Mouse (Mus musculus) forebrain, embryonic 13.5 days (tissue): ENCODE measurements around the gene Myl6b. TPM values are rescaled to one million over a fixed set of nuclear protein-coding genes. Genes with fewer than 3 reads are reported as not detected.

ENCODE experiments used
- ATAC-seq: fragments of 200-750 bp; cut with Nextera tagmentation; 2 replicates; pipeline ENCODE4 v1.8.0; 2017
- H3K27ac ChIP-seq: fragments of 300-500 bp; sonication (generic); 2 replicates; pipeline ENCODE4 v1.5.1; 2015; ENCODE audit warnings: inconsistent platforms, mild to moderate bottlenecking, moderate library complexity
- H3K27me3 ChIP-seq: fragments of 300-500 bp; sonication (generic); 2 replicates; pipeline ENCODE4 v1.6.1; 2015; ENCODE audit warnings: mild to moderate bottlenecking, inconsistent platforms
- H3K36me3 ChIP-seq: fragments of 300-500 bp; sonication (generic); 2 replicates; pipeline ENCODE4 v1.6.1; 2015; ENCODE audit warnings: mild to moderate bottlenecking, inconsistent platforms; ENCODE audit not compliant: poor library complexity, severe bottlenecking
- H3K4me1 ChIP-seq: fragments of 300-500 bp; sonication (generic); 2 replicates; pipeline ENCODE4 v1.6.1; 2015; ENCODE audit warnings: inconsistent platforms
- H3K4me2 ChIP-seq: fragments of 300-500 bp; sonication (generic); 2 replicates; pipeline ENCODE4 v1.6.1; 2015; ENCODE audit warnings: inconsistent platforms, mild to moderate bottlenecking, moderate library complexity
- H3K4me3 ChIP-seq: fragments of 300-500 bp; sonication (generic); 2 replicates; pipeline ENCODE4 v1.5.1; 2015; ENCODE audit warnings: mild to moderate bottlenecking, inconsistent platforms
- H3K9ac ChIP-seq: fragments of 300-500 bp; sonication (generic); 2 replicates; pipeline ENCODE4 v1.6.1; 2015; ENCODE audit warnings: mild to moderate bottlenecking, inconsistent platforms
- H3K9me3 ChIP-seq: fragments of 300-500 bp; sonication (generic); replicated peaks from 2 replicates; pipeline ENCODE4 v1.6.1; 2016; ENCODE audit warnings: inconsistent platforms
- WGBS: fragments of 180-500 bp; shearing (Covaris S2); methylation state at CpG from one replicate; pipeline ENCODE4 v1.1.7; 2015; 5-methylcytosine and 5-hydroxymethylcytosine counted together
- polyA plus RNA-seq: library from polyadenylated mRNA; unstranded; fragments of >200 nt; fragmentation: Nextera tagmentation; extraction: Ambion mirVana; gene quantifications from 2 replicates; pipeline ENCODE4 v1.2.1, GENCODE M21; 2015

Gene Myl6b
- polyA plus RNA-seq, 1 experiment from 2014 or later = 4.1 TPM

GRCm38 (mm10) chr10:128535206-128535605, 36.7 kb upstream of the Myl6b start:
- Histone ChIP-seq H3K4me1 (0 out of 2 replicates have a peak, but pooled peaks cover 5% of the 10 kb centered on the region), H3K27me3 (no peaks in the 10 kb centered on the region), H3K27ac (no peak overlapping the region), H3K36me3 (no peaks in the 10 kb centered on the region), H3K9ac (no peak overlapping the region), H3K9me3 (no peaks in the 10 kb centered on the region), H3K4me2 (no peak overlapping the region), H3K4me3 (no peak overlapping the region)
- 72% methylated on average over 2 of the region's 2 CpGs for WGBS
- no peak for ATAC-seq

GRCm38 (mm10) chr10:128526366-128527356, 28.2 kb upstream of the Myl6b start:
- 31% methylated on average over 28 of the region's 28 CpGs for WGBS
- Histone ChIP-seq H3K4me3 (peak overlapping the region; percentile 64), H3K9me3 (no peaks in the 10 kb centered on the region), H3K4me1 (peaks cover 24% of the 10 kb centered on the region), H3K4me2 (peak overlapping the region; percentile 98), H3K9ac (peak overlapping the region; percentile 22; the same call in 1 of the 2 replicates), H3K27ac (no peak overlapping the region), H3K27me3 (peaks cover 53% of the 10 kb centered on the region), H3K36me3 (no peaks in the 10 kb centered on the region)
- peak; percentile 17; the same call in 1 of the 2 replicates for ATAC-seq

- Histone ChIP-seq H3K4me1 (peaks cover 24% of the 10 kb centered on the region), H3K4me3 (peak within 1 kb of the TSS; percentile 64), H3K36me3 (no peaks in the 10 kb centered on the region), H3K9me3 (no peaks in the 10 kb centered on the region), H3K27ac (no peak within 1 kb of the TSS), H3K27me3 (peaks cover 53% of the 10 kb centered on the region), H3K9ac (peak within 1 kb of the TSS; percentile 69), H3K4me2 (peak within 1 kb of the TSS; percentile 98)
- under 1% methylated on average over 35 of the region's 37 CpGs for WGBS
- peak; percentile 96 for ATAC-seq
Observed at GRCm38 (mm10) chr10:128525671-128526308, 27.3 kb upstream of the Myl6b start, which contains the start of gene Esyt1. Esyt1 (minus strand) TSS chr10:128525871.

GRCm38 (mm10) chr10:128524732-128525662, 26.5 kb upstream of the Myl6b start:
- under 1% methylated on average over 58 of the region's 58 CpGs for WGBS
- H3K4me1 ChIP-seq = peaks cover 24% of the 10 kb centered on the region
- H3K4me2 ChIP-seq = peak overlapping the region; percentile 98
- H3K27ac ChIP-seq = no peak overlapping the region
- H3K36me3 ChIP-seq = no peaks in the 10 kb centered on the region
- peaks cover 53% of the 10 kb centered on the region for H3K27me3 ChIP-seq
- H3K9ac ChIP-seq = peak overlapping the region; percentile 69
- no peaks in the 10 kb centered on the region for H3K9me3 ChIP-seq
- H3K4me3 ChIP-seq = peak overlapping the region; percentile 64
- peak; percentile 52 for ATAC-seq

- H3K27me3 ChIP-seq = peaks cover 46% of the 10 kb centered on the region
- peak overlapping the region; percentile 69 for H3K9ac ChIP-seq
- peak overlapping the region; percentile 64 for H3K4me3 ChIP-seq
- no peaks in the 10 kb centered on the region for H3K36me3 ChIP-seq
- WGBS = 11% methylated on average over 11 of the region's 11 CpGs
- no peaks in the 10 kb centered on the region for H3K9me3 ChIP-seq
- peak overlapping the region; percentile 98 for H3K4me2 ChIP-seq
- no peak for ATAC-seq
- no peak overlapping the region for H3K27ac ChIP-seq
- peaks cover 24% of the 10 kb centered on the region for H3K4me1 ChIP-seq
Observed at GRCm38 (mm10) chr10:128524111-128524731, 25.7 kb upstream of the Myl6b start.

GRCm38 (mm10) chr10:128522351-128522750, 23.9 kb upstream of the Myl6b start:
- no peak overlapping the region for H3K27ac ChIP-seq
- H3K4me3 ChIP-seq = no peak overlapping the region
- H3K9ac ChIP-seq = no peak overlapping the region
- peaks cover 44% of the 10 kb centered on the region for H3K27me3 ChIP-seq
- WGBS = 74% methylated on average over 6 of the region's 6 CpGs
- no peak for ATAC-seq
- peaks cover 24% of the 10 kb centered on the region for H3K4me1 ChIP-seq
- no peaks in the 10 kb centered on the region for H3K9me3 ChIP-seq
- no peaks in the 10 kb centered on the region; the same call in 1 of the 2 replicates for H3K36me3 ChIP-seq
- H3K4me2 ChIP-seq = no peak overlapping the region

- WGBS = 84% methylated on average over 16 of the region's 16 CpGs
- no peak for ATAC-seq
- H3K4me2 ChIP-seq = no peak overlapping the region
Observed at GRCm38 (mm10) chr10:128520591-128520990, 22.1 kb upstream of the Myl6b start.

GRCm38 (mm10) chr10:128518833-128519232, 20.3 kb upstream of the Myl6b start:
- WGBS = 66% methylated on average over 7 of the region's 7 CpGs
- no peak for ATAC-seq
- H3K4me1 ChIP-seq = no peaks in the 10 kb centered on the region
- H3K36me3 ChIP-seq = no peaks in the 10 kb centered on the region; the same call in 1 of the 2 replicates
- H3K27me3 ChIP-seq = peaks cover 52% of the 10 kb centered on the region
- H3K9ac ChIP-seq = no peak overlapping the region
- no peak overlapping the region for H3K4me3 ChIP-seq
- H3K9me3 ChIP-seq = no peaks in the 10 kb centered on the region
- no peak overlapping the region for H3K27ac ChIP-seq
- no peak overlapping the region for H3K4me2 ChIP-seq

More at GRCm38 (mm10) chr10:128520591-128520990, 22.1 kb upstream of the Myl6b start:
- no peak overlapping the region for H3K4me3 ChIP-seq
- peaks cover 56% of the 10 kb centered on the region for H3K27me3 ChIP-seq
- H3K9me3 ChIP-seq = no peaks in the 10 kb centered on the region
- H3K9ac ChIP-seq = no peak overlapping the region
- no peak overlapping the region for H3K27ac ChIP-seq
- H3K36me3 ChIP-seq = no peaks in the 10 kb centered on the region; the same call in 1 of the 2 replicates
- peaks cover 16% of the 10 kb centered on the region; the same call in 1 of the 2 replicates for H3K4me1 ChIP-seq

GRCm38 (mm10) chr10:128516677-128517076, 18.2 kb upstream of the Myl6b start:
- H3K9me3 ChIP-seq = no peaks in the 10 kb centered on the region
- ATAC-seq = no peak
- H3K27me3 ChIP-seq = peaks cover 35% of the 10 kb centered on the region
- 20% methylated on average over 6 of the region's 6 CpGs for WGBS
- H3K27ac ChIP-seq = no peak overlapping the region
- no peak overlapping the region for H3K9ac ChIP-seq
- H3K4me1 ChIP-seq = no peaks in the 10 kb centered on the region
- no peak overlapping the region for H3K4me3 ChIP-seq
- H3K4me2 ChIP-seq = no peak overlapping the region
- peaks cover 3% of the 10 kb centered on the region; the same call in 1 of the 2 replicates for H3K36me3 ChIP-seq

- Histone ChIP-seq H3K4me2 (no peak overlapping the region; the same call in 1 of the 2 replicates), H3K36me3 (peaks cover 6% of the 10 kb centered on the region; the same call in 1 of the 2 replicates), H3K27me3 (peaks cover 35% of the 10 kb centered on the region), H3K4me3 (no peak overlapping the region), H3K27ac (no peak overlapping the region), H3K9ac (no peak overlapping the region; the same call in 1 of the 2 replicates), H3K9me3 (no peaks in the 10 kb centered on the region), H3K4me1 (no peaks in the 10 kb centered on the region)
- WGBS = 12% methylated on average over 20 of the region's 20 CpGs
- no peak for ATAC-seq
Observed at GRCm38 (mm10) chr10:128516029-128516428, 17.5 kb upstream of the Myl6b start.

GRCm38 (mm10) chr10:128515044-128515443, 16.6 kb upstream of the Myl6b start:
- H3K9me3 ChIP-seq = no peaks in the 10 kb centered on the region
- H3K27ac ChIP-seq = no peak overlapping the region
- H3K4me2 ChIP-seq = no peak overlapping the region
- H3K4me1 ChIP-seq = no peaks in the 10 kb centered on the region
- H3K4me3 ChIP-seq = no peak overlapping the region
- ATAC-seq = no peak
- peaks cover 35% of the 10 kb centered on the region for H3K27me3 ChIP-seq
- WGBS = 80% methylated on average over 4 of the region's 4 CpGs
- peaks cover 6% of the 10 kb centered on the region; the same call in 1 of the 2 replicates for H3K36me3 ChIP-seq
- no peak overlapping the region for H3K9ac ChIP-seq
